ENCODE assay signal across 7 mouse cellular contexts in genomic region chr6:115007728-115008127, GRCm38 (mm10). TPM values are rescaled to one million over a fixed set of nuclear protein-coding genes. Genes with fewer than 3 reads are reported as not detected.
A peak's percentile ranks its signal among the peaks of the same experiment; 100 is the strongest.
DNase-seq lines count a peak whose midpoint lies in the region; ATAC-seq and TF ChIP-seq lines count a peak whose summit lies in the region.

No protein-coding gene starts in this region.

- TF ChIP-seq CTCF in gastrocnemius, adult 2 months (IDR thresholded peaks at IDR 0.05): peak; percentile 97
- TF ChIP-seq CTCF in small intestine, adult 2 months (IDR thresholded peaks at IDR 0.05; ENCODE audit: extremely low read depth, insufficient read length, insufficient replicate concordance, low read depth, low read length): peak; percentile 89

- ATAC-seq in intestine, embryonic 14.5 days (replicated peaks; ENCODE audit: low FRiP score, low TSS enrichment, low read depth): peak; percentile 79; the same call in 1 of the 2 replicates
- peak; percentile 71 for ATAC-seq in midbrain, embryonic 11.5 days (ENCODE audit: low FRiP score)

- H3K27ac ChIP-seq in gastrocnemius, adult 2 months: no peak overlapping the region
- H3K27ac ChIP-seq in intestine, embryonic 14.5 days (ENCODE audit: low read depth): no peak overlapping the region
- no peak overlapping the region for H3K27ac ChIP-seq in midbrain, embryonic 11.5 days (ENCODE audit: low read depth, low read length)
- no peak overlapping the region for H3K27ac ChIP-seq in small intestine, adult 2 months (ENCODE audit: insufficient read depth, low read depth, low read length)

- intact Hi-C loops in gastrocnemius, adult 2 months (cut with DNase I): loop anchor here (1.0 to 5.0 kb wide), 4 partner anchors 33 to 285 kb away; no protein-coding TSS in a partner anchor
- intact Hi-C loops in left cerebral cortex, postnatal 14 days (cut with DNase I): loop anchor here (1.0 to 5.0 kb wide), 2 partner anchors 78 to 285 kb away; no protein-coding TSS in a partner anchor

- no peaks in the 10 kb centered on the region; the same call in 1 of the 2 replicates for H3K4me1 ChIP-seq in intestine, embryonic 14.5 days (replicated peaks; ENCODE audit: control insufficient read depth, insufficient read depth, low read length)
- H3K4me1 ChIP-seq in midbrain, embryonic 11.5 days (ENCODE audit: control insufficient read depth, insufficient read depth, low read length): peaks cover 8% of the 10 kb centered on the region; the same call in 1 of the 2 replicates
- peaks cover 2% of the 10 kb centered on the region; the same call in 1 of the 2 replicates for H3K4me1 ChIP-seq in small intestine, adult 2 months (ENCODE audit: control insufficient read depth, insufficient read depth, insufficient read length, low read length)

- WGBS in intestine, embryonic 14.5 days: 37% methylated on average over 5 of the region's 5 CpGs
- 30% methylated on average over 5 of the region's 5 CpGs for WGBS in midbrain, embryonic 11.5 days
- 28% methylated on average over 5 of the region's 5 CpGs for WGBS in small intestine, adult 2 months

- no peaks in the 10 kb centered on the region for H3K27me3 ChIP-seq in intestine, embryonic 14.5 days (replicated peaks; ENCODE audit: control insufficient read depth, insufficient read depth, low read length)
- H3K27me3 ChIP-seq in midbrain, embryonic 11.5 days (ENCODE audit: control insufficient read depth, insufficient read depth, low read length): no peaks in the 10 kb centered on the region
- H3K27me3 ChIP-seq in small intestine, adult 2 months (ENCODE audit: control insufficient read depth, insufficient read depth, low read length): no peaks in the 10 kb centered on the region

- peak; percentile 79 for DNase-seq in adipocyte (ENCODE audit: low spot score)
- peak; percentile 81 to 82 for DNase-seq in cerebellum, postnatal 36 days
- peak; percentile 83 for DNase-seq in gastrocnemius, adult 2 months
- DNase-seq in intestine, embryonic 14.5 days (ENCODE audit: low spot score): peak; percentile 91
- DNase-seq in left cerebral cortex, postnatal 14 days (ENCODE audit: low spot score in 2 of 2): peak; percentile 51 to 76
- peak; percentile 99 for DNase-seq in midbrain, embryonic 11.5 days (ENCODE audit: low spot score, missing footprints)

- no peak for TF ChIP-seq POLR2A in small intestine, adult 2 months (IDR thresholded peaks at IDR 0.05; ENCODE audit: low read depth, low read length)

- H3K36me3 ChIP-seq in intestine, embryonic 14.5 days (ENCODE audit: control insufficient read depth, insufficient read depth, low read length): peaks cover 52% of the 10 kb centered on the region
- H3K36me3 ChIP-seq in midbrain, embryonic 11.5 days (ENCODE audit: control insufficient read depth, insufficient read depth, low read length): peaks cover 2% of the 10 kb centered on the region; the same call in 1 of the 2 replicates
- H3K36me3 ChIP-seq in small intestine, adult 2 months (ENCODE audit: control insufficient read depth, insufficient read depth, low read length): peaks cover 13% of the 10 kb centered on the region

- no peak overlapping the region for H3K9ac ChIP-seq in intestine, embryonic 14.5 days (ENCODE audit: low read length)
- H3K9ac ChIP-seq in midbrain, embryonic 11.5 days (ENCODE audit: low read length): no peak overlapping the region

- H3K4me2 ChIP-seq in intestine, embryonic 14.5 days (ENCODE audit: low read length): no peak overlapping the region
- H3K4me2 ChIP-seq in midbrain, embryonic 11.5 days: no peak overlapping the region

- H3K9me3 ChIP-seq in intestine, embryonic 14.5 days (ENCODE audit: control insufficient read depth, low read length): no peaks in the 10 kb centered on the region
- H3K9me3 ChIP-seq in midbrain, embryonic 11.5 days (ENCODE audit: control insufficient read depth, low read length): no peaks in the 10 kb centered on the region

- no peak overlapping the region for H3K4me3 ChIP-seq in gastrocnemius, adult 2 months
- no peak overlapping the region for H3K4me3 ChIP-seq in intestine, embryonic 14.5 days (ENCODE audit: low read depth, low read length)
- no peak overlapping the region for H3K4me3 ChIP-seq in midbrain, embryonic 11.5 days (ENCODE audit: low read depth, low read length)
- no peak overlapping the region for H3K4me3 ChIP-seq in small intestine, adult 2 months (ENCODE audit: low read depth, low read length)

RNA-seq across cellular contexts. Expression of gene Tamm41, which starts 29.9 kb away (rescaled TPM):
- 1 to 10 TPM; 6.7 to 8.1 TPM for total RNA-seq in gastrocnemius, adult 2 months (2021)
- polyA plus RNA-seq in intestine, embryonic 14.5 days (2014; fragmentation: Nextera tagmentation; extraction: Ambion mirVana): 73.3 and 77.2 TPM in 2 replicates
- 10 to 100 TPM; 17.3 to 21.9 TPM for total RNA-seq in left cerebral cortex, postnatal 14 days (2021)
- 71.2 and 76.9 TPM in 2 replicates for polyA plus RNA-seq in midbrain, embryonic 11.5 days (2014; fragmentation: Nextera tagmentation; extraction: Ambion mirVana)
- 21.0 and 31.8 TPM in 2 replicates for polyA plus RNA-seq in small intestine, adult 2 months (2012; rRNA removed)

RNA-seq across cellular contexts. Expression of gene Vgll4, which starts 37.9 kb away (rescaled TPM):
- 10 to 100 TPM; 16.7 to 25.6 TPM for total RNA-seq in gastrocnemius, adult 2 months (2021)
- 72.0 and 82.9 TPM in 2 replicates for polyA plus RNA-seq in intestine, embryonic 14.5 days (2014; fragmentation: Nextera tagmentation; extraction: Ambion mirVana)
- total RNA-seq in left cerebral cortex, postnatal 14 days (2021): 10 to 100 TPM; 48.0 to 53.4 TPM
- polyA plus RNA-seq in midbrain, embryonic 11.5 days (2014; fragmentation: Nextera tagmentation; extraction: Ambion mirVana): 48.6 and 54.8 TPM in 2 replicates
- 35.8 and 48.1 TPM in 2 replicates for polyA plus RNA-seq in small intestine, adult 2 months (2012; rRNA removed)
